Mouse (Mus musculus) brain, embryonic 14.5 days (tissue): ENCODE results near the gene a.
"Not testable (repeated sequence)": the region's sequence is repeated elsewhere in the genome, so short reads cannot be mapped to it uniquely, and the experiment has no call there.

Experiments
- CTCF ChIP-seq: fragments of 200-500 bp; IDR thresholded peaks from 2 replicates; pipeline ENCODE4 v1.5.1; 2012; ENCODE audit warnings: inconsistent platforms, mild to moderate bottlenecking, moderate library complexity, borderline replicate concordance; ENCODE audit not compliant: insufficient read depth, insufficient read length; ENCODE audit errors: extremely low read depth
- POLR2A ChIP-seq: fragments of 200-500 bp; IDR thresholded peaks from 2 replicates; pipeline ENCODE4 v1.6.1; 2012; ENCODE audit warnings: mild to moderate bottlenecking, inconsistent platforms, borderline replicate concordance; ENCODE audit not compliant: poor library complexity, insufficient read depth, insufficient read length, severe bottlenecking; ENCODE audit errors: extremely low read depth

- not testable (repeated sequence) for TF ChIP-seq CTCF, POLR2A
Measured at GRCm38 (mm10) chr2:155053512-155053911, 262.3 kb downstream of the a start.
